Mouse (Mus musculus): ENCODE measurements around the gene Snx18. TPM values are rescaled to one million over a fixed set of nuclear protein-coding genes. Genes with fewer than 3 reads are reported as not detected.

The Snx18 gene
- 16.4 and 17.0 TPM in 2 replicates for polyA plus RNA-seq (2012; rRNA removed)

DNA sequence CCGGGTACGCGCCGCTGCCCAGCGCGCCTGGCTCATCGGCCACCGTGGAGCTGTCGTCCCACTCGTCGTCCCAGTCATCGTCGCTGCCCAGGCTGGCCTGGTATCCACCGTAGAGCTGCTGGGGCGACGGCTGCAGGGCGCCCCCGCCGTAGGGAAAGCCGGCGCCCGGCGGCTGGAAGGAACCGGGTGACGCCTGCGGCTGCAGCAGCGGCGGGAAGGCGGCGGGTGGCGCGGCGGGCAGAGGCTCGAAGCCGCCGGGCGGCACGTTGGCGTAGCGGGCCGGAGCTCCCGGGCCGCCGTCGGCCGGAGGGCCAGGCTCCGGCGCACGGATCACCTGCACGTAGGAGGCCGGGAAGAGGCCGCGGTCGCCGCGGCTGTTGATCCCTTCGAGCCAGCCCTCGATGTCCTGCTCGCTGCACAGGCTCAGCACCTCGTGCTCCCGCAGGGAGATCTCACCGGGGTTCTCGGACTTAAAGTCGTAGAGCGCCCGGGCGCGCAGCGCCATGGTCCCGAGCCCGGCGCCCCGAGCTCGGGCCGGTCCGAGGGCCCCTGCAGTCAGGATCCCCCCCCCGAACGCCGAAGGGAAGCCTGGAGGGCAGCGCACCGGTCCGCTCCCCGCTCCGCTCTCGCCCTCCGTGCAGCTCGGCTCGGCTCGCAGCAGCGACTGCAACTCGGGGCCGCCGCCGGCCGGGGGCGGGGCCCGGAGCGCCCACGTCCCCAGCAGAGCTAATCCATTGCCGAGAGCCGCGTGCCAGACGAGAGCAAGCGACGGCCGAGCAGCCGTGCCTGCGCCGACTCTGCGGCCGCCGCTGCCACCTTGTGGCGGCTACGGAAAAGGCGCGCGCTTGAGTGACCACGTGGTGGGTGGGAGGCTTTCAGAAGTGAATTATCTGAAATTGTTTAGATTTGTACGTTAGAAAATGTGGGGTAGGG, at the start of gene Snx18:
Snx18 (minus strand) TSS at position 674 of the 933 bp plus-strand sequence.
- DNase-seq = peak; percentile 91
- no peaks in the 10 kb centered on the region for H3K4me1 ChIP-seq (ENCODE audit: control insufficient read depth, insufficient read depth, low read length)
- WGBS = under 1% methylated on average over 115 of the region's 119 CpGs
- TF ChIP-seq CTCF (IDR thresholded peaks at IDR 0.05; ENCODE audit: borderline replicate concordance, insufficient read depth, low read depth, low read length) (peak; percentile 92), POLR2A (IDR thresholded peaks at IDR 0.05; ENCODE audit: borderline replicate concordance, insufficient read depth, low read length) (peak; percentile 77)
- peak within 1 kb of the TSS; percentile 67 for H3K4me3 ChIP-seq (replicated peaks; ENCODE audit: insufficient read depth, low read depth, low read length)
- peak within 1 kb of the TSS; percentile 87 for H3K27ac ChIP-seq (ENCODE audit: insufficient read depth, low read length)
- no peaks in the 10 kb centered on the region for H3K27me3 ChIP-seq (ENCODE audit: control insufficient read depth, insufficient read depth, low read length)

DNA sequence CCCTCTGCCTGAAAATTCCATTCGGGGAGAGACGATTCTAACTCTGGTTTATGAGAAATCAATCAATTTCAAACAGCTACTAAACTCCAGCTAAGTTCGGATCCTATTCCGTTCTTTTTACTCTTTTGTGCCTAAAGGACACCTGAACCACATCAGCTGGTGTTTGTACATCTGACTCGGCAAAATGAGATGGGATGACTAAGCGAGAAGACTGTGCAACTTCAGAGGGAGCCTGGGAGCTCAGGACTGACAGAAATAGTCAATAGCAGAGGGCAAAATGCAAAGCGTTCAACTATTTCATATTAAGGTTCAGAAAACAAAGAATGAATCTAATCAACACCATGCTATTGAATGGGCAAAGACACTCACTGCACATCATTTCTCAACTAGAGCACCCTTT, 45.5 kb upstream of the Snx18 start:
- H3K27ac ChIP-seq (ENCODE audit: insufficient read depth, low read length) = no peak overlapping the region
- H3K27me3 ChIP-seq (ENCODE audit: control insufficient read depth, insufficient read depth, low read length) = no peaks in the 10 kb centered on the region
- 74% methylated on average over 7 of the region's 7 CpGs for WGBS
- TF ChIP-seq POLR2A (IDR thresholded peaks at IDR 0.05; ENCODE audit: borderline replicate concordance, insufficient read depth, low read length) (no peak), CTCF (IDR thresholded peaks at IDR 0.05; ENCODE audit: borderline replicate concordance, insufficient read depth, low read depth, low read length) (no peak)
- H3K4me1 ChIP-seq (ENCODE audit: control insufficient read depth, insufficient read depth, low read length) = peaks cover 8% of the 10 kb centered on the region
- no peak for DNase-seq
- no peak overlapping the region for H3K4me3 ChIP-seq (replicated peaks; ENCODE audit: insufficient read depth, low read depth, low read length)

DNA sequence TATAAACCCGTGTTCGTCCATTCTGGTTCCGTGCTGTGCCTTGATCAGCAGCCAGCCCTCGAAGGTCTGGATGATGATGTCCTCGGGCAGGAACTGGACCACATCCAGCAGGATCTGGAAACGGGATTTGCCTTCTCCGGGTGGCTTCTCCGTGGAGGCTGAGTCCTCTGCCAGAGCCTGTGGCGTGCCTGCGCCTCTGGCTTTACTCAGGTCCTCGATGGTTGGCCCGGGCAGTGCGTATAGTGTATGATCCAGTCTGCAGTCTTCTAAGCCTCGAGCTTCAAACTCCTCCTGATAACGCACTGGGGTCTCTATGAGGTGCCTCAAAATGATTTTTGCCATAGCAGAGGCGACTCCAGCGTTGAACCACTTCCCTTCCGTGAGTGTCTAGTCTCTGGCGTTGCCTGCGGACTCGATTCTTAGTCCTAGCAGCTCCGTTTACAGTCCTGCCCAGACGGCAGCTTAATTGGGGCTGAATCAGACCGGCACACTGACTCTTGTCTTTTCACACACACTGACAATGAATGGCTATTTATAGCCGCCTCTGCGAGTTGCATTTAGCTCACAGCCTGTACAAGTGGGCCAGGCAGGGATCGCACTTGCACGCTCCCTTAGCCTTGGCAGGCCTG, 44.9 kb upstream of the Snx18 start, which contains the start of gene Hspb3:
Hspb3 (minus strand) TSS at position 526 of the 629 bp plus-strand sequence.
- Histone ChIP-seq H3K4me3 (replicated peaks; ENCODE audit: insufficient read depth, low read depth, low read length) (peak within 1 kb of the TSS; percentile 6), H3K4me1 (ENCODE audit: control insufficient read depth, insufficient read depth, low read length) (peaks cover 8% of the 10 kb centered on the region), H3K27me3 (ENCODE audit: control insufficient read depth, insufficient read depth, low read length) (no peaks in the 10 kb centered on the region), H3K27ac (ENCODE audit: insufficient read depth, low read length) (no peak within 1 kb of the TSS)
- WGBS = 4% methylated on average over 28 of the region's 28 CpGs
- peak; percentile 81 to 88 for DNase-seq
- no peak for TF ChIP-seq POLR2A (IDR thresholded peaks at IDR 0.05; ENCODE audit: borderline replicate concordance, insufficient read depth, low read length)
- TF ChIP-seq CTCF (IDR thresholded peaks at IDR 0.05; ENCODE audit: borderline replicate concordance, insufficient read depth, low read depth, low read length) = no peak

- no peaks in the 10 kb centered on the region for H3K27me3 ChIP-seq (ENCODE audit: control insufficient read depth, insufficient read depth, low read length)
- 83% methylated on average over 7 of the region's 7 CpGs for WGBS
- no peak overlapping the region for H3K27ac ChIP-seq (ENCODE audit: insufficient read depth, low read length)
- no peak for TF ChIP-seq POLR2A (IDR thresholded peaks at IDR 0.05; ENCODE audit: borderline replicate concordance, insufficient read depth, low read length)
- no peak for DNase-seq
- peaks cover 8% of the 10 kb centered on the region for H3K4me1 ChIP-seq (ENCODE audit: control insufficient read depth, insufficient read depth, low read length)
- no peak overlapping the region for H3K4me3 ChIP-seq (replicated peaks; ENCODE audit: insufficient read depth, low read depth, low read length)
Observed at GRCm38 (mm10) chr13:113661826-113662271, 43.5 kb upstream of the Snx18 start.

- peaks cover 8% of the 10 kb centered on the region for H3K4me1 ChIP-seq (ENCODE audit: control insufficient read depth, insufficient read depth, low read length)
- DNase-seq = no peak
- no peaks in the 10 kb centered on the region for H3K27me3 ChIP-seq (ENCODE audit: control insufficient read depth, insufficient read depth, low read length)
- no peak overlapping the region for H3K27ac ChIP-seq (ENCODE audit: insufficient read depth, low read length)
- TF ChIP-seq POLR2A (IDR thresholded peaks at IDR 0.05; ENCODE audit: borderline replicate concordance, insufficient read depth, low read length) (no peak), CTCF (IDR thresholded peaks at IDR 0.05; ENCODE audit: borderline replicate concordance, insufficient read depth, low read depth, low read length) (no peak)
- no peak overlapping the region for H3K4me3 ChIP-seq (replicated peaks; ENCODE audit: insufficient read depth, low read depth, low read length)
- 90% methylated on average over 9 of the region's 9 CpGs for WGBS
Observed at GRCm38 (mm10) chr13:113660576-113661310, 42.4 kb upstream of the Snx18 start.

- no peak overlapping the region for H3K4me3 ChIP-seq (replicated peaks; ENCODE audit: insufficient read depth, low read depth, low read length)
- WGBS = 77% methylated on average over 7 of the region's 7 CpGs
- 0 out of 2 replicates have a peak, but pooled peaks cover 2% of the 10 kb centered on the region for H3K4me1 ChIP-seq (ENCODE audit: control insufficient read depth, insufficient read depth, low read length)
- TF ChIP-seq CTCF (IDR thresholded peaks at IDR 0.05; ENCODE audit: borderline replicate concordance, insufficient read depth, low read depth, low read length) = no peak
- TF ChIP-seq POLR2A (IDR thresholded peaks at IDR 0.05; ENCODE audit: borderline replicate concordance, insufficient read depth, low read length) = no peak
- H3K27me3 ChIP-seq (ENCODE audit: control insufficient read depth, insufficient read depth, low read length) = no peaks in the 10 kb centered on the region
- H3K27ac ChIP-seq (ENCODE audit: insufficient read depth, low read length) = no peak overlapping the region
- no peak for DNase-seq
Observed at GRCm38 (mm10) chr13:113657204-113657603, 38.8 kb upstream of the Snx18 start.

DNA sequence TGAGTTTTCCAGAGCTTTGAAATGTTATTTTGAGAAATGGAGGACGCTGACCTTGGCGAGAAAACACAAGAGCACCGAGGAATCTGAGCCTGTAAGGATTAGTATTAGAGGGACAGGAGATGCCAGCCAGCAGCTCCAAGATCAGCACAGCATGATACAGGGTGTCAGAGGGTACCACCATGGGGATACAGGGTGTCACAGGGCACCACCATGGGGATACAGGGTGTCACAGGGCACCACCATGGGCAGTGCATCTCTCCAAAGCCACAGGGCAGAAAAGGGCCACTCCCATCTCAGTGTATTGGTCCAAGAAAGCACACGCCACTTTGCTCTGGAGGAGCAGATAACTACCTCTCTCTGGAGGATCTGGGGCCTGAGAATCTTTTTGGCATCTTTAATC, 38.3 kb upstream of the Snx18 start:
- 0 out of 2 replicates have a peak, but pooled peaks cover under 1% of the 10 kb centered on the region for H3K4me1 ChIP-seq (ENCODE audit: control insufficient read depth, insufficient read depth, low read length)
- 90% methylated on average over 4 of the region's 4 CpGs for WGBS
- no peak overlapping the region for H3K4me3 ChIP-seq (replicated peaks; ENCODE audit: insufficient read depth, low read depth, low read length)
- DNase-seq = no peak
- no peak overlapping the region for H3K27ac ChIP-seq (ENCODE audit: insufficient read depth, low read length)
- TF ChIP-seq POLR2A (IDR thresholded peaks at IDR 0.05; ENCODE audit: borderline replicate concordance, insufficient read depth, low read length) = no peak
- TF ChIP-seq CTCF (IDR thresholded peaks at IDR 0.05; ENCODE audit: borderline replicate concordance, insufficient read depth, low read depth, low read length) = no peak
- H3K27me3 ChIP-seq (ENCODE audit: control insufficient read depth, insufficient read depth, low read length) = no peaks in the 10 kb centered on the region

Data from cerebellum, adult 2 months (tissue).